In genomic region chr11:21398464-21398863, GRCm38 (mm10) we compare ENCODE assay signal across 8 mouse cellular contexts. TPM values are rescaled to one million over a fixed set of nuclear protein-coding genes. Genes with fewer than 3 reads are reported as not detected.
DNase-seq lines count a peak whose midpoint lies in the region; ATAC-seq and TF ChIP-seq lines count a peak whose summit lies in the region.

No protein-coding gene starts in this region.

- H3K27me3 ChIP-seq in liver, postnatal 0 days (ENCODE audit: insufficient read depth, low read length): no peaks in the 10 kb centered on the region
- no peaks in the 10 kb centered on the region for H3K27me3 ChIP-seq in kidney, postnatal 0 days (ENCODE audit: insufficient read depth, low read length)
- H3K27me3 ChIP-seq in stomach, embryonic 14.5 days (ENCODE audit: control insufficient read depth, insufficient read depth, low read length): no peaks in the 10 kb centered on the region
- no peaks in the 10 kb centered on the region for H3K27me3 ChIP-seq in hindbrain, embryonic 13.5 days

- intact Hi-C loops in left cerebral cortex, postnatal 14 days (cut with DNase I): no loop called here

- H3K4me3 ChIP-seq in liver, postnatal 0 days (ENCODE audit: low read depth, low read length): no peak overlapping the region
- no peak overlapping the region for H3K4me3 ChIP-seq in kidney, postnatal 0 days (replicated peaks; ENCODE audit: low read depth, low read length)
- no peak overlapping the region for H3K4me3 ChIP-seq in stomach, embryonic 14.5 days (ENCODE audit: low read depth, low read length)
- no peak overlapping the region for H3K4me3 ChIP-seq in hindbrain, embryonic 13.5 days

- H3K9ac ChIP-seq in liver, postnatal 0 days (replicated peaks): no peak overlapping the region
- H3K9ac ChIP-seq in kidney, postnatal 0 days (ENCODE audit: low read depth, low read length): no peak overlapping the region
- H3K9ac ChIP-seq in stomach, embryonic 14.5 days (replicated peaks; ENCODE audit: low read depth, low read length): no peak overlapping the region
- H3K9ac ChIP-seq in hindbrain, embryonic 13.5 days: no peak overlapping the region

- peaks cover 5% of the 10 kb centered on the region; the same call in 1 of the 2 replicates for H3K4me1 ChIP-seq in liver, postnatal 0 days (ENCODE audit: insufficient read depth)
- H3K4me1 ChIP-seq in kidney, postnatal 0 days (replicated peaks; ENCODE audit: insufficient read depth, low read length): no peaks in the 10 kb centered on the region
- H3K4me1 ChIP-seq in stomach, embryonic 14.5 days (ENCODE audit: control insufficient read depth, insufficient read depth, low read length): 0 out of 2 replicates have a peak, but pooled peaks cover 6% of the 10 kb centered on the region
- H3K4me1 ChIP-seq in hindbrain, embryonic 13.5 days (replicated peaks): no peaks in the 10 kb centered on the region

- peak; percentile 41 for TF ChIP-seq EP300 in liver, postnatal 0 days (IDR thresholded peaks at IDR 0.05; ENCODE audit: low read depth)

- no peaks in the 10 kb centered on the region for H3K36me3 ChIP-seq in liver, postnatal 0 days (replicated peaks; ENCODE audit: insufficient read depth, low read length)
- no peaks in the 10 kb centered on the region for H3K36me3 ChIP-seq in kidney, postnatal 0 days (ENCODE audit: insufficient read depth, low read length)
- no peaks in the 10 kb centered on the region for H3K36me3 ChIP-seq in stomach, embryonic 14.5 days (ENCODE audit: control insufficient read depth, insufficient read depth, low read length)
- H3K36me3 ChIP-seq in hindbrain, embryonic 13.5 days: no peaks in the 10 kb centered on the region

- DNase-seq in liver, postnatal 0 days: peak; percentile 37
- no peak for DNase-seq in liver
- peak; percentile 65 to 66 for DNase-seq in gastrocnemius, adult 8-10 months (ENCODE audit: low spot score in 2 of 2)
- peak; percentile 38 for DNase-seq in kidney, postnatal 0 days (ENCODE audit: low spot score)
- no peak for DNase-seq in left cerebral cortex, postnatal 14 days (ENCODE audit: low spot score in 2 of 2)

- 46% methylated on average over 7 of the region's 7 CpGs for WGBS in liver, postnatal 0 days (ENCODE audit: insufficient replicate concordance)
- WGBS in kidney, postnatal 0 days: 37% methylated on average over 7 of the region's 7 CpGs
- WGBS in stomach, embryonic 14.5 days: 13% methylated on average over 7 of the region's 7 CpGs
- WGBS in hindbrain, embryonic 13.5 days: 74% methylated on average over 7 of the region's 7 CpGs

- H3K4me2 ChIP-seq in liver, postnatal 0 days (ENCODE audit: low read depth, low read length): no peak overlapping the region
- H3K4me2 ChIP-seq in kidney, postnatal 0 days (ENCODE audit: low read length): no peak overlapping the region
- H3K4me2 ChIP-seq in stomach, embryonic 14.5 days (replicated peaks; ENCODE audit: low read depth, low read length): no peak overlapping the region
- no peak overlapping the region for H3K4me2 ChIP-seq in hindbrain, embryonic 13.5 days

- peak overlapping the region; percentile 49; the same call in 1 of the 2 replicates for H3K27ac ChIP-seq in liver, postnatal 0 days (ENCODE audit: low read depth)
- H3K27ac ChIP-seq in kidney, postnatal 0 days: no peak overlapping the region
- no peak overlapping the region for H3K27ac ChIP-seq in stomach, embryonic 14.5 days (ENCODE audit: low read length)
- no peak overlapping the region for H3K27ac ChIP-seq in hindbrain, embryonic 13.5 days

- peak; percentile 90 for ATAC-seq in liver, postnatal 0 days
- peak; percentile 43; the same call in 1 of the 2 replicates for ATAC-seq in kidney, postnatal 0 days (replicated peaks; ENCODE audit: low FRiP score, low read depth)
- ATAC-seq in stomach, embryonic 14.5 days (ENCODE audit: insufficient number of reproducible peaks, insufficient read depth, low FRiP score, low read depth): peak; percentile 63; the same call in 1 of the 2 replicates
- ATAC-seq in hindbrain, embryonic 13.5 days (ENCODE audit: low FRiP score): no peak
- no peak for ATAC-seq in monocyte, adult 5-6 weeks (replicated peaks; ENCODE audit: insufficient number of reproducible peaks, low FRiP score, low TSS enrichment, poor library complexity, severe bottlenecking)

- no peak for TF ChIP-seq CTCF in liver, postnatal 0 days (IDR thresholded peaks at IDR 0.05; ENCODE audit: low read depth)
- TF ChIP-seq CTCF in kidney, postnatal 0 days (IDR thresholded peaks at IDR 0.05; ENCODE audit: low read depth): no peak

- no peaks in the 10 kb centered on the region for H3K9me3 ChIP-seq in liver, postnatal 0 days (ENCODE audit: low read length)
- no peaks in the 10 kb centered on the region for H3K9me3 ChIP-seq in kidney, postnatal 0 days (replicated peaks; ENCODE audit: low read length)
- no peaks in the 10 kb centered on the region for H3K9me3 ChIP-seq in stomach, embryonic 14.5 days (ENCODE audit: control insufficient read depth, low read depth, low read length)
- no peaks in the 10 kb centered on the region for H3K9me3 ChIP-seq in hindbrain, embryonic 13.5 days

RNA-seq across cellular contexts. Expression of gene Ugp2, which starts 27.5 kb away (rescaled TPM):
- 88.1 and 92.9 TPM in 2 replicates for polyA plus RNA-seq in liver, postnatal 0 days (2015; fragmentation: Nextera tagmentation; extraction: Ambion mirVana)
- total RNA-seq in gastrocnemius, adult 8-10 months (2022): 100 to 1,000 TPM; 464 to 563 (median 508) TPM
- polyA plus RNA-seq in kidney, postnatal 0 days (2015; fragmentation: Nextera tagmentation; extraction: Ambion mirVana): 90.1 and 97.4 TPM in 2 replicates
- polyA plus RNA-seq in stomach, embryonic 14.5 days (2014; fragmentation: Nextera tagmentation; extraction: Ambion mirVana): 82.2 and 87.0 TPM in 2 replicates
- polyA plus RNA-seq in hindbrain, embryonic 13.5 days (2015; fragmentation: Nextera tagmentation; extraction: Ambion mirVana): 65.0 and 71.6 TPM in 2 replicates
- 92.6 to 118 TPM (median 102 TPM) in 3 replicates for total RNA-seq in monocyte, adult 5-6 weeks (2017)
- 10 to 100 TPM; 61.1 to 65.7 TPM for total RNA-seq in left cerebral cortex, postnatal 14 days (2021)

Comparison
In these comparisons a context has a peak if more than half of its experiments do, and no peak if none do; other contexts are left out.
1. DNase-seq: peak in liver, postnatal 0 days (single experiment), gastrocnemius, adult 8-10 months (2 of 2) and kidney, postnatal 0 days (single experiment); none in liver (single experiment) and left cerebral cortex, postnatal 14 days (0 of 2).
2. ATAC-seq: peak in liver, postnatal 0 days (single experiment), kidney, postnatal 0 days (single experiment) and stomach, embryonic 14.5 days (single experiment); none in hindbrain, embryonic 13.5 days (single experiment) and monocyte, adult 5-6 weeks (single experiment).